Mouse (Mus musculus): ENCODE data around the gene Gm10719. TPM values are rescaled to one million over a fixed set of nuclear protein-coding genes. Genes with fewer than 3 reads are reported as not detected.
"Not testable (repeated sequence)": the region's sequence is repeated elsewhere in the genome, so short reads cannot be mapped to it uniquely, and the experiment has no call there.

Gm10719 gene
- not detected for total RNA-seq (2021)
- long read RNA-seq, experiment 1, result 0 reads
- long read RNA-seq, experiment 2, result 0 reads

DNA sequence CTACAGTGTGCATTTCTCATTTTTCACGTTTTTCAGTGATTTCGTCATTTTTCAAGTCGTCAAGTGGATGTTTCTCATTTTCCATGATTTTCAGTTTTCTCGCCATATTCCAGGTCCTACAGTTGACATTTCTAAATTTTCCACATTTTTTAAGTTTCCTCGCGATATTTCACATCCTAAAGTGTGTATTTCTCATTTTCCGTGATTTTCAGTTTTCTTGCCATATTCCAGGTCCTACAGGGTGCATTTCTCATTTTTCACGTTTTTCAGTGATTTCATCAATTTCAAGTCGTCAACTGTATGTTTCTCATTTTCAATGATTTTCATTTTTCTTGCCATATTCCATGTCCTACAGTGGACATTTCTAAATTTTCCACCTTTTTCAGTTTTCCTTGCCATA, at the start of gene Gm10719:
Gm10719 (plus strand) TSS at position 301 of the 400 bp plus-strand sequence.
- H3K27ac ChIP-seq; DNase-seq; intact Hi-C loops (cut with DNase I); H3K4me3 ChIP-seq: not testable (repeated sequence)

DNA sequence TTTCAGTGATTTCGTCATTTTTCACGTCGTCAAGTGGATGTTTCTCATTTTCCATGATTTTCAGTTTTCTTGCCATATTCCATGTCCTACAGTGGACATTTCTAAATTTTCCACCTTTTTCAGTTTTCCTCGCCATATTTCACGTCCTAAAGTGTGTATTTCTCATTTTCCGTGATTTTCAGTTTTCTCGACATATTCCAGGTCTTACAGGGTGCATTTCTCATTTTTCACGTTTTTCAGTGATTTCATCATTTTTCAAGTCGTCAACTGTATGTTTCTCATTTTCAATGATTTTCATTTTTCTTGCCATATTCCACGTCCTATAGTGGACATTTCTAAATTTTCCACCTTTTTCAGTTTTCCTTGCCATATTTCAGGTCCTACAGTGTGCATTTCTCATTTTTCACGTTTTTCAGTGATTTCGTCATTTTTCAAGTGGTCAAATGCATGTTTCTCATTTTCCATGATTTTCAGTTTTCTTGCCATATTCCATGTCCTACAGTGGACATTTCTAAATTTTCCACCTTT, 16.7 kb upstream of the Gm10719 start, which contains the start of gene Gm10722:
Gm10722 (plus strand) TSS at position 478 of the 528 bp plus-strand sequence.
- intact Hi-C loops (cut with DNase I); DNase-seq; H3K4me3 ChIP-seq; H3K27ac ChIP-seq: not testable (repeated sequence)

- H3K27ac ChIP-seq; H3K4me3 ChIP-seq; intact Hi-C loops (cut with DNase I); DNase-seq: not testable (repeated sequence)
Measured at GRCm38 (mm10) chr9:3001006-3001405, 16.2 kb upstream of the Gm10719 start.

- intact Hi-C loops (cut with DNase I); H3K4me3 ChIP-seq; H3K27ac ChIP-seq: not testable (repeated sequence)
- DNase-seq, result peak; percentile 72
Measured at GRCm38 (mm10) chr9:3001948-3002659, 15.1 kb upstream of the Gm10719 start.

DNA sequence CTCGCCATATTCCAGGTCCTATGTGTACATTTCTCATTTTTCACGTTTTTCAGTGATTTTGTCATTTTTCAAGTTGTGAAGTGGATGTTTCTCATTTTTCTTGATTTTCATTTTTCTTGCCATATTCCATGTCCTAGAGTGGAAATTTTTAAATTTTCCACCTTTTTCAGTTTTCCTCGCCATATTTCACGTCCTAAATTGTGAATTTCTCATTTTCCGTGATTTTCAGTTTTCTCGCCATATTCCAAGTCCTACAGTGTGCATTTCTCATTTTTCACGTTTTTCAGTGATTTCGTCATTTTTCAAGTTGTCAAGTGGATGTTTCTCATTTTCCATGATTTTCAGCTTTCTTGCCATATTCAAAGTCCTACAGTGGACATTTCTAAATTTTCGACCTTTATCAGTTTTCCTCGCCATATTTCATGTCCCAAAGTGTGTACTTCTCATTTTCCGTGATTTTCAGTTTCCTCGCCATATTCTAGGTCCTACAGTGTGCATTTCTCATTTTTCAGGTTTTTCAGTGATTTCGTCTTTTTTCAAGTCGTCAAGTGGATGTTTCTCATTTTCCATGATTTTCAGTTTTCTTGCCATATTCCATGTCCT, 14.3 kb upstream of the Gm10719 start, which contains the start of gene Gm11168:
Gm11168 (plus strand) TSS at position 553 of the 603 bp plus-strand sequence.
- DNase-seq; intact Hi-C loops (cut with DNase I); H3K27ac ChIP-seq; H3K4me3 ChIP-seq: not testable (repeated sequence)

DNA sequence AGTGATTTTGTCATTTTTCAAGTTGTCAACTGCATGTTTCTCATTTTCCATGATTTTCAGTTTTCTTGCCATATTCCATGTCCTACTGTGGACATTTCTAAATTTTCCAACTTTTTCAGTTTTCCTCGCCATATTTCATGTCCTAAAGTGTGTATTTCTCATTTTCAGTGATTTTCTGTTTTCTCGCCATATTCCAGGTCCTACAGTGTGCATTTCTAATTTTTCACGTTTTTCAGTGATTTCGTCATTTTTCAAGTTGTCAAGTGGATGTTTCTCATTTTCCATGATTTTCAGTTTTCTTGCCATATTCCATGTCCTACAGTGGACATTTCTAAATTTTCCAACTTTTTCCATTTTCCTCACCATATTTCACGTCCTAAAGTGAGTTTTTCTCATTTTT, 11.0 kb upstream of the Gm10719 start:
- DNase-seq; H3K27ac ChIP-seq; intact Hi-C loops (cut with DNase I); H3K4me3 ChIP-seq: not testable (repeated sequence)

- intact Hi-C loops (cut with DNase I); H3K4me3 ChIP-seq; H3K27ac ChIP-seq: not testable (repeated sequence)
- DNase-seq, result peak; percentile 15
Measured at GRCm38 (mm10) chr9:3006636-3007035, 10.6 kb upstream of the Gm10719 start.

DNA sequence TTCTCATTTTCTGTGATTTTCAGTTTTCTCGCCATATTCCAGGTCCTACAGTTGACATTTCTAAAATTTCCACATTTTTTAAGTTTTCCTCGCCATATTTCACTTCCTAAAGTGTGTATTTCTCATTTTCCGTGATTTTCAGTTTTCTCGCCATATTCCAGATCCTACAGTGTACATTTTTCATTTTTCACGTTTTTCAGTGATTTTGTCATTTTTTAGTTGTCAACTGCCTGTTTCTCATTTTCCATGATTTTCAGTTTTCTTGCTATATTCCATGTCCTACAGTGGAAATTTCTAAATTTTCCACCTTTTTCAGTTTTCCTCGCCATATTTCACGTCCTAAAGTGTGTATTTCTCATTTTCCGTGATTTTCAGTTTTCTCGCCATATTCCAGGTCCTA, 9.9 kb upstream of the Gm10719 start:
- intact Hi-C loops (cut with DNase I); DNase-seq; H3K27ac ChIP-seq; H3K4me3 ChIP-seq: not testable (repeated sequence)

- H3K27ac ChIP-seq; intact Hi-C loops (cut with DNase I); DNase-seq; H3K4me3 ChIP-seq: not testable (repeated sequence)
Measured at GRCm38 (mm10) chr9:3009331-3009730, 7.9 kb upstream of the Gm10719 start.

GRCm38 (mm10) chr9:3012054-3012621, 5.1 kb upstream of the Gm10719 start:
- H3K27ac ChIP-seq; DNase-seq; H3K4me3 ChIP-seq; intact Hi-C loops (cut with DNase I): not testable (repeated sequence)

GRCm38 (mm10) chr9:3012733-3013279, 4.4 kb upstream of the Gm10719 start, which contains the start of gene Gm10721:
Gene Gm10721, plus strand, starts transcription at chr9:3013140.
- H3K27ac ChIP-seq; DNase-seq; intact Hi-C loops (cut with DNase I); H3K4me3 ChIP-seq: not testable (repeated sequence)

- DNase-seq; intact Hi-C loops (cut with DNase I); H3K27ac ChIP-seq; H3K4me3 ChIP-seq: not testable (repeated sequence)
Measured at GRCm38 (mm10) chr9:3015354-3015753, 1.9 kb upstream of the Gm10719 start, which contains the start of gene Gm10720. Gene Gm10720, plus strand, starts transcription at chr9:3015654.

DNA sequence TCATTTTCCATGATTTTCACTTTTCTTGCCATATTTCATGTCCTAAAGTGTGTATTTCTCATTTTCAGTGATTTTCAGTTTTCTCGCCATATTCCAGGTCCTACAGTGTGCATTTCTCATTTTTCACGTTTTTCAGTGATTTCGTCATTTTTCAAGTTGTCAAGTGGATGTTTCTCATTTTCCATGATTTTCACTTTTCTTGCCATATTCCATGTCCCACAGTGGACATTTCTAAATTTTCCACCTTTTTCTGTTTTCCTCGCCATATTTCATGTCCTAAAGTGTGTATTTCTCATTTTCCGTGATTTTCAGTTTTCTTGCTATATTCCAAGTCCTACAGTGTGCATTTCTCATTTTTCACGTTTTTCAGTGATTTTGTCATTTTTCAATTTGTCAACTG, 1.3 kb upstream of the Gm10719 start:
- not testable (repeated sequence) for DNase-seq

DNA sequence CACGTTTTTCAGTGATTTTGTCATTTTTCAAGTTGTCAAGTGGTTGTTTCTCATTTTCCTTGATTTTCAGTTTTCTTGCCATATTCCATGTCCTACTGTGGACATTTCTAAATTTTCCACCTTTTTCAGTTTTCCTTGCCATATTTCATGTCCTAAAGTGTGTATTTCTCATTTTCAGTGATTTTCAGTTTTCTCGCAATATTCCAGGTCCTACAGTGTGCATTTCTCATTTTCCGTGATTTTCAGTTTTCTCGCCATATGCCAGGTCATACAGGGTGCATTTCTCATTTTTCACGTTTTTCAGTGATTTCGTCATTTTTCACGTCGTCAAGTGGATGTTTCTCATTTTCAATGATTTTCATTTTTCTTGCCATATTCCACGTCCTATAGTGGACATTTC, 1.7 kb downstream of the Gm10719 start:
- H3K4me3 ChIP-seq; intact Hi-C loops (cut with DNase I); H3K27ac ChIP-seq: not testable (repeated sequence)
- DNase-seq, result peak; percentile 36

More for the DNA sequence above, 1.3 kb upstream of the Gm10719 start:
- H3K27ac ChIP-seq; intact Hi-C loops (cut with DNase I); H3K4me3 ChIP-seq: not testable (repeated sequence)

GRCm38 (mm10) chr9:3019835-3020727, 2.9 kb downstream of the Gm10719 start:
- DNase-seq, result peak; percentile 21
- H3K4me3 ChIP-seq; intact Hi-C loops (cut with DNase I); H3K27ac ChIP-seq: not testable (repeated sequence)

GRCm38 (mm10) chr9:3022316-3023008, 5.3 kb downstream of the Gm10719 start:
- peak; percentile 16 for DNase-seq
- H3K27ac ChIP-seq; intact Hi-C loops (cut with DNase I): not testable (repeated sequence)

More at GRCm38 (mm10) chr9:3022316-3023008, 5.3 kb downstream of the Gm10719 start:
- not testable (repeated sequence) for H3K4me3 ChIP-seq

All from gastrocnemius, adult 2 months (tissue).